Mouse (Mus musculus) embryonic stem cell, embryonic (primary cell): ENCODE measurements around the gene Lhcgr.

ENCODE experiments used
- CTCF ChIA-PET, 4 experiments: fragments of 300-600 bp in 2 of 4; fragments of 350-600 bp in 2 of 4; sonication (Branson Sonifier 250); formaldehyde crosslinking; loops; one replicate each; lab custom pipeline; 2022; ENCODE audit warnings: inconsistent platforms in 2 of 4; lab: Charles Lee
- POLR2A ChIA-PET, 4 experiments: fragments of 300-600 bp in 2 of 4; fragments of 350-600 bp in 2 of 4; sonication (Branson Sonifier 250); formaldehyde crosslinking; loops; one replicate each; lab custom pipeline; 2022; ENCODE audit warnings: antibody characterized with exemption in 4 of 4, inconsistent platforms in 1 of 4; lab: Charles Lee

The Lhcgr gene

DNA sequence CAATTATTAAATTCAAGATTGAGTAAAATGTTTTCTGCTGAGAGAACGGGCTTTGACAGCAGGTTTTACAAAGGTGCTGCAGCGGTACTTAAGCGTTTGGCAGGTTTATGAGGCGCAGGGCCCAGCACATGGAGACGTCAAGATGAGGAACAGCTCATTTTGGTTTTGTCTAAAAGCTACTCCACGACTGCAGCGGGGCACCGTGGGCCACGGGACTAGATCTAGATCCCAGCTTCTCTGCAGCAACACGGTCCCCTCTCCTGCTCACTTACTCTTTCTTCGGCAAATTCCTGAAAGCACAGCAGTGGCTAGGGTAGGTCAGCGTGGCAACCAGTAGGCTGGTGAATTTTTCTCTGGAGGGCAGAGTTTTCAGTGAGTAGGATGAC, 38.3 kb downstream of the Lhcgr start:
- POLR2A ChIA-PET, result interaction anchor here in 3 of 4 experiments (0.5 to 1.5 kb wide), 4 partner anchors 11 to 497 kb away, joined by 3 to 7 read pairs (median 4); no protein-coding TSS in a partner anchor
- CTCF ChIA-PET, result interaction anchor here in 3 of 4 experiments (0.6 to 1.3 kb wide), 5 partner anchors 17 to 224 kb away, joined by 3 to 5 read pairs (median 4); partner anchors contain the start of gene Ppp1r21 (in 1 of the 3)

- ChIA-PET CTCF (interaction anchor here in 3 of 4 experiments (0.6 to 1.0 kb wide), 5 partner anchors 18 to 1812 kb away, joined by 3 to 5 read pairs (median 3); no protein-coding TSS in a partner anchor), POLR2A (interaction anchor here (0.5 to 1.5 kb wide), 6 partner anchors 11 to 496 kb away, joined by 3 to 7 read pairs (median 3); no protein-coding TSS in a partner anchor)
These were observed 38.8 kb downstream of the Lhcgr start for GRCm38 (mm10) chr17:88752827-88753471.

DNA sequence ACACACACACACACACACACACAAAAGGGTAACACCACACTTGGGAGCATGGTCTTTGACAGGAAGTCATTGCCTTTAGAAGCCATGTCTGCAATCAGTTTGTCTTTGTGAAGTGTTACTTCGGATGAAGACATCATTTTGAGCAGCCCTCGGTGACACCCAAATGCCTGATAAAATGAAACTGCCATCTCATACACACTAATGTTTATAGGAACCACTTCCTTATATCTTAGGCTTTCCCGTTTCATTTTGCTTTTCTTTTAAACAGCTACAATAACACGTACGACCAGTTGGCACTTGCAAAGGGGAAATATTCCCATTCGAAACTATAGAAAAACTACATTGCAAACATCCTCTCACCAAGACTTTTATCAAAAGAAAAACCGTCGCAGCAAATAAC, 42.1 kb downstream of the Lhcgr start:
- ChIA-PET CTCF (no interaction called here), POLR2A (interaction anchor here in 1 of 4 experiments (0.6 kb wide), 1 partner anchor 1827 kb away, joined by 3 read pairs; no protein-coding TSS in a partner anchor)

GRCm38 (mm10) chr17:88706231-88706649, 85.5 kb downstream of the Lhcgr start:
- ChIA-PET POLR2A (no interaction called here), CTCF (no interaction called here)

GRCm38 (mm10) chr17:88703112-88703511, 88.7 kb downstream of the Lhcgr start:
- ChIA-PET POLR2A (interaction anchor here in 2 of 4 experiments (0.6 to 0.7 kb wide), 2 partner anchors 55 to 154 kb away, joined by 7 to 12 read pairs; no protein-coding TSS in a partner anchor), CTCF (no interaction called here)

- POLR2A ChIA-PET, result interaction anchor here in 2 of 4 experiments (0.7 kb wide), 2 partner anchors 56 to 361 kb away, joined by 3 to 12 read pairs; no protein-coding TSS in a partner anchor
- CTCF ChIA-PET, result interaction anchor here in 1 of 4 experiments (0.6 kb wide), 1 partner anchor 187 kb away, joined by 3 read pairs; no protein-coding TSS in a partner anchor
These were observed 89.4 kb downstream of the Lhcgr start for GRCm38 (mm10) chr17:88702345-88702744.

- POLR2A ChIA-PET, result no interaction called here
- CTCF ChIA-PET, result no interaction called here
These were observed 90.9 kb downstream of the Lhcgr start for GRCm38 (mm10) chr17:88700901-88701300.

DNA sequence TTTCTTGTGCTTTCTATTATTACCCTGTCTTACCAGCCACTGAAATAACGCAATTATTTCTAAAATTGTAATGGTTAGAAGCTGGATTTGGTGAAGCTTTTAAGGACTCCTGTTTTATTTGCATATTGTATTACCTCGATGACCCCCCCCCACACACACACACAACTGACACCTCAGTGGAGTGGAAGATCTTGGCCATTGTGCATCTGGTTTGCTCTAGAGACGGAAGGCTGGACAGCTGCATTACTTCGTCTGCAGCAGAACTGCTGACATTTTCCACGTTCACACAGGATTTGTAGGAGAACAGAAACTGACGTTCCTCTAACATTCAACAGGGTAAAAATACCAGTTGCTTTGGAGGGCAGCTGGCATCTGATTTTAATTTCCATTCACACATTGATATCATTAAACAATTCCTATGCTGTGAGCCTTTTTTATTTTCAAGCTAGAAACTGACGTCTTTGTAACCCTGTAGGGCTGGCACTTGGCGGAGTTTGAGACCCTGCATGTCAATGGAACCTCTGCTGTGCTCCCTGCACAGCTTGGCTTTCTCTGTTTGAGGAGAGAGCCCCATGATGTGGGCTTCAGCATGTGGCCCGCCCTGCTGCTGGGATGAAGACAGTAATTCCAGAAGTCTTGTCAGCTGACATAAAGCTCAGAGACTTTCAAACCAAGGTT, 95.0 kb downstream of the Lhcgr start:
- CTCF ChIA-PET, result interaction anchor here in 1 of 4 experiments (0.6 kb wide), 1 partner anchor 31 kb away, joined by 3 read pairs; no protein-coding TSS in a partner anchor
- POLR2A ChIA-PET, result no interaction called here

GRCm38 (mm10) chr17:88688226-88688625, 103.6 kb downstream of the Lhcgr start:
- ChIA-PET POLR2A (no interaction called here), CTCF (no interaction called here)

DNA sequence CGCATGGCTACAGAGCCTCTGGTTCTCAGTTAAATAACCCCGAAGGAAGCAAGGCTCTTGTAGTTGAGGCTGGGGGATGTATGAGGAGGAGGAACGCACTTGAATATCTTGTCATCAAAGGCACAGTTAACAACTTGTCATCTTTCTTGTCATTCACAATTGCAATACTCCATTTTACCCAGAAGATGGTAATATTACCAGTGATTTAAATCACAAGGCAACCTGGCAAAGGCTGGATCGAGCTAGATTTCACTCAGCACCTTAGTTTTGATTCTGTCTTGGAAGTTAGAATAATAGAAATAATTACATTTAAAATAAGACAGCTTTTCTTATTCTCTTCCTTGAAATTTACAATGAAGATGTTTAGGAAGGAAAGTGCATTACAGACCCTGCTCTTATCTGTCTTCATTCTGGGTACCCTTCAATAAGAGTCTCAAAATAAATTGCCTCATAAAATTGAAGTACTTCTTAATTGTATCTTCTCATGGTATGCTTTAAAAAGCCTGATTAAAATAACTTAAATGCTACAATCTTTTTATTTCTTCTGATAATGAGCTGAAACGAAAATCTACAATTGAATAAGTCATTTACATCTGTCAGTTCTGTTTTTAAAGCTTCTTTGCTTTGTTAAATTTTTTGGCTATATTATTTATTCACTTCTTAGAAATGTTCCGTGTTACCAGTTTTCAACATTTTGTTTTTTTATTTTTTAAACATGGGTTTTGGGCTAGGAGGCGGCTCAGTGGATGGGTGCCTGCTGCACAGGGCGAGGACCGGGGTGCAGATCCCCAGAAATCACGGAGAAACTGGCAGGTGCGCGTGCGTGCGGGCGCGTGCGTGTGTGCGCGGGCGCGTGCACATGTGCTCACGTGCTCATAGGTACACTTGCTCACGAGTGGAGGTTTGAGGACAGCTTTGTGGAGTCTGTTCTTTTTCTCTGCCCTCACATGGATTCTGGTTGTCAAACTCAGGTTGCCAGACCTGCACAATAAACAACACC, 116.2 kb downstream of the Lhcgr start:
- ChIA-PET CTCF (no interaction called here), POLR2A (no interaction called here)

DNA sequence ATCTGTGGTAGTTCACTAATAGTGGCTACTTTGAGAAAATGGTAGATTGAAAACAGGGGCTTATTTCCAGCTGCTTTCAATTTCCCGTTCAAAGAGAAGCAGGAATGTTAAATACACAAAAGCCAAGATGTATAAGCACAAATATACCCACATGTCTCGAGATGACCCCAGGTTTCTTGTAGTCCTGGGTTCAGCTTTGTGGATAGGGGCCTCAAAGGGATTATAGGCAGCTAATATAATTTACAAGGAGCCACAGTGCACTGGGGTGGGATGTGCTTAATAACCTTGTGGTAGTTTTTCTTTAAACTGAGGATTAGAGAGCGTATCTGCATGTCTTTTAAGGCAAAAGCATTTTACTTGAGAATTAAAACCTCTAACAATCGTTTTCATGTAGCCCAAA, 121.0 kb downstream of the Lhcgr start:
- ChIA-PET CTCF (no interaction called here), POLR2A (no interaction called here)

DNA sequence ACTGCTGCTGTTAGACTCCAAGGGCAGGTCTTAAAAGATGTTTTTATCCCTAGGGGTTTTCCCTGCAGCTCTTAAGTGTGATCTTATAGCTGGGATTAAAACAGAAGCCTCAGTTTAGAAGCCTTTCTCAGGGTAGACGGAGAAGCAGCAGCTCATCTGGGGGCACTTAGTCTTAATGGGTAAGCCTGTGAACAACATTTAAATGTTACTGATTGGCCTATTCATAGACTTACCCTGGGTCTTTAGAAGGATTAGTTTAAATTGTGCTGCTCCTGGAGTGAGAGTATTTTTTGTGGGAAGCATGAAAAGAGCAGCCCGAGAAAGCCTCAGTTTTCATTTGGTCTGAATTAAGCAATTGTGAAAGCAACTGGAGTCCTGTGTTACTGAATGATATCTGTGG, 121.9 kb downstream of the Lhcgr start:
- ChIA-PET POLR2A (no interaction called here), CTCF (no interaction called here)

GRCm38 (mm10) chr17:88668452-88668851, 123.3 kb downstream of the Lhcgr start, which contains the start of gene Gtf2a1l:
Gene Gtf2a1l (plus strand): TSS chr17:88668660.
- ChIA-PET POLR2A (no interaction called here), CTCF (no interaction called here)
